Mouse (Mus musculus) v-Abl transformed pro-B cells (cell line): ENCODE measurements around the gene Ly86.

Experiments used
- in situ Hi-C, 2 experiments: fragments of 400-800 bp; cut with MboI; formaldehyde crosslinking; loops; one replicate each; pipeline ENCODE4 v1.15.1; 2025; ENCODE audit not compliant: unreplicated experiment in 2 of 2

The Ly86 gene

GRCm38 (mm10) chr13:37428496-37428895 lies 83.5 kb downstream of the Ly86 start:
- in situ Hi-C loops: loop anchor here (25.0 kb wide), 2 partner anchors 784 to 1234 kb away; partner anchors contain the start of genes Eef1e1 (in 1 of the 2) and Snrnp48 (in 1 of the 2)

GRCm38 (mm10) chr13:37429661-37430271 lies 84.8 kb downstream of the Ly86 start:
- in situ Hi-C loops: loop anchor here (25.0 kb wide), 2 partner anchors 783 to 1233 kb away; partner anchors contain the start of genes Eef1e1 (in 1 of the 2) and Snrnp48 (in 1 of the 2)

GRCm38 (mm10) chr13:37431707-37432106 lies 86.7 kb downstream of the Ly86 start:
- in situ Hi-C loops: loop anchor here (25.0 kb wide), 2 partner anchors 781 to 1231 kb away; partner anchors contain the start of genes Eef1e1 (in 1 of the 2) and Snrnp48 (in 1 of the 2)

GRCm38 (mm10) chr13:37432653-37433052 lies 87.6 kb downstream of the Ly86 start:
- in situ Hi-C loops: loop anchor here (25.0 kb wide), 2 partner anchors 780 to 1230 kb away; partner anchors contain the start of genes Eef1e1 (in 1 of the 2) and Snrnp48 (in 1 of the 2)

- in situ Hi-C loops: loop anchor here (25.0 kb wide), 2 partner anchors 779 to 1229 kb away; partner anchors contain the start of genes Eef1e1 (in 1 of the 2) and Snrnp48 (in 1 of the 2)
Observed at GRCm38 (mm10) chr13:37433142-37433541, 88.1 kb downstream of the Ly86 start.

- in situ Hi-C loops: loop anchor here (25.0 kb wide), 2 partner anchors 779 to 1229 kb away; partner anchors contain the start of genes Eef1e1 (in 1 of the 2) and Snrnp48 (in 1 of the 2)
Observed at GRCm38 (mm10) chr13:37433730-37434129, 88.7 kb downstream of the Ly86 start.

- in situ Hi-C loops: loop anchor here (25.0 kb wide), 2 partner anchors 778 to 1228 kb away; partner anchors contain the start of genes Eef1e1 (in 1 of the 2) and Snrnp48 (in 1 of the 2)
Observed at GRCm38 (mm10) chr13:37434137-37434772, 89.2 kb downstream of the Ly86 start.

GRCm38 (mm10) chr13:37434841-37435240 lies 89.8 kb downstream of the Ly86 start:
- in situ Hi-C loops: loop anchor here (5.0 to 25.0 kb wide), 3 partner anchors 67 to 1227 kb away; partner anchors contain the start of genes Eef1e1 (in 1 of the 2) and Snrnp48 (in 1 of the 2)

- in situ Hi-C loops: loop anchor here (5.0 to 25.0 kb wide), 3 partner anchors 66 to 1226 kb away; partner anchors contain the start of genes Eef1e1 (in 1 of the 2) and Snrnp48 (in 1 of the 2)
Observed at GRCm38 (mm10) chr13:37436267-37437013, 91.4 kb downstream of the Ly86 start.

GRCm38 (mm10) chr13:37438788-37439187 lies 93.8 kb downstream of the Ly86 start:
- in situ Hi-C loops: loop anchor here (5.0 to 25.0 kb wide), 3 partner anchors 64 to 1224 kb away; partner anchors contain the start of genes Eef1e1 (in 1 of the 2) and Snrnp48 (in 1 of the 2)

GRCm38 (mm10) chr13:37439477-37439876 lies 94.5 kb downstream of the Ly86 start:
- in situ Hi-C loops: loop anchor here (5.0 to 25.0 kb wide), 3 partner anchors 63 to 1223 kb away; partner anchors contain the start of genes Eef1e1 (in 1 of the 2) and Snrnp48 (in 1 of the 2)

- in situ Hi-C loops: loop anchor here (5.0 to 25.0 kb wide), 3 partner anchors 62 to 1222 kb away; partner anchors contain the start of genes Eef1e1 (in 1 of the 2) and Snrnp48 (in 1 of the 2)
Observed at GRCm38 (mm10) chr13:37439941-37440340, 94.9 kb downstream of the Ly86 start.

- in situ Hi-C loops: loop anchor here (25.0 kb wide), 2 partner anchors 772 to 1222 kb away; partner anchors contain the start of genes Eef1e1 (in 1 of the 2) and Snrnp48 (in 1 of the 2)
Observed at GRCm38 (mm10) chr13:37440593-37441307, 95.7 kb downstream of the Ly86 start.

- in situ Hi-C loops: loop anchor here (25.0 kb wide), 2 partner anchors 770 to 1220 kb away; partner anchors contain the start of genes Eef1e1 (in 1 of the 2) and Snrnp48 (in 1 of the 2)
Observed at GRCm38 (mm10) chr13:37442058-37442457, 97.0 kb downstream of the Ly86 start.

- in situ Hi-C loops: loop anchor here (25.0 kb wide), 2 partner anchors 770 to 1220 kb away; partner anchors contain the start of genes Eef1e1 (in 1 of the 2) and Snrnp48 (in 1 of the 2)
Observed at GRCm38 (mm10) chr13:37442531-37442930, 97.5 kb downstream of the Ly86 start.

- in situ Hi-C loops: loop anchor here (25.0 kb wide), 2 partner anchors 766 to 1216 kb away; partner anchors contain the start of genes Eef1e1 (in 1 of the 2) and Snrnp48 (in 1 of the 2)
Observed at GRCm38 (mm10) chr13:37446699-37447258, 101.8 kb downstream of the Ly86 start.

- in situ Hi-C loops: loop anchor here in 1 of 2 experiments (10.0 kb wide), 2 partner anchors 584 to 1204 kb away; partner anchors contain the start of genes Cage1, Eef1e1 and Riok1
Observed at GRCm38 (mm10) chr13:37451021-37451420, 106.0 kb downstream of the Ly86 start.

GRCm38 (mm10) chr13:37451471-37451870 lies 106.5 kb downstream of the Ly86 start:
- in situ Hi-C loops: loop anchor here in 1 of 2 experiments (10.0 kb wide), 2 partner anchors 583 to 1203 kb away; partner anchors contain the start of genes Cage1, Eef1e1 and Riok1
